Mouse (Mus musculus): ENCODE results near the gene Atoh8. TPM values are rescaled to one million over a fixed set of nuclear protein-coding genes. Genes with fewer than 3 reads are reported as not detected.

Atoh8 gene
- total and polyA plus RNA-seq, 3 experiments, result 0.23 to 5.0 (median 1.6) TPM

DNA sequence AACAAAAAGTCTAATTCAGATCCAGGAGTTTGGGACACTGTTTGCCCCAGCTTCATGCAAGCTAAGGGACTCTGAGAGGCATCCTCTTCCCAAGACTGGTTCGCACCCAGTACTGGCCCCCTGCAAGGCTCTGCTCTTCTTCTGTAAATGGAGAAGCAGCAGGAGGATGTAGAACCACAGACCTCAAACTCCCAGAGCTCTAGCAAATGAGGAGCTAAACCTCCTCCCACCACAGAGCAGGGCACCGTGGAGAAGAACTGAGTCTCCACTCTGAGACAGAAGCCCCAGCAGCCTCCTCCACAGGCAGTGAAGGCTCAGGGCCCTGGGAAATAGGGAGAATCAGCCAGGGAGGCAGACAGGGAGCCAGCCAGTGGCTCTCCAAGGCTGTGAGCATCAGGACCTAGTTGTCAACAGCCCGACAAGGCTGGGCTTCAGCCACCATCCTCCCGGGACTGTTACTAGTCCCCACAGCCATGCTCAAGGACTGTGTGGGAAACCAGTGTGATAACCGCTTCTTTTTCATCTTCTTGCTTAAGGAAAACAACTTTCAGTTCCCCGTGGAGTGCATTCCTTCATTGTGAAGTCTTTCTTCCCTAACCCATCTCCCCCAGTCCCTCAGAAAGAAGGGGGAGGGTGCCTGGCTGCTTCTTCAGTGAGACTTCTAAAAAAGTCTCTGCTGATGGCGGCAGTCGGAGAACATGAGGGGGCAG is 5.9 kb upstream of the Atoh8 start:
- TF ChIP-seq IRF4 (IDR thresholded peaks at IDR 0.05; ENCODE audit: low read depth, low read length), result 0 out of 2 replicates have a peak, but pooled peaks have one; percentile 13
- peak in 1 of 2 experiments; percentile 31; a peak in 1 of 4 replicates for TF ChIP-seq CTCF (conservative IDR thresholded peaks at IDR 0.05 in 1 of 2, IDR thresholded peaks at IDR 0.05 in 1 of 2; ENCODE audit: low read depth in 2 of 2, low read length in 2 of 2)
- TF ChIP-seq POLR2AphosphoS2 (IDR thresholded peaks at IDR 0.05; ENCODE audit: low read depth, low read length), result no peak
- Histone ChIP-seq H3K9me3 (replicated peaks; ENCODE audit: low read length) (no peaks in the 10 kb centered on the region), H3K4me3 (replicated peaks in 1 of 3; ENCODE audit: low read depth in 2 of 3, low read length in 2 of 3, poor library complexity in 1 of 3) (no peak overlapping the region), H3K27ac (ENCODE audit: insufficient read depth, low read depth) (no peak overlapping the region), H3K9ac (ENCODE audit: insufficient read depth, low read depth) (no peak overlapping the region), H3K4me1 (ENCODE audit: control insufficient read depth in 1 of 2, insufficient read depth in 2 of 2) (peaks cover 14 to 42% of the 10 kb centered on the region in 2 experiments), H3K36me3 (replicated peaks in 1 of 2; ENCODE audit: control insufficient read depth in 1 of 2, insufficient read depth in 1 of 2, low read length in 1 of 2) (no peaks in the 10 kb centered on the region), H3K27me3 (replicated peaks) (peaks cover 90% of the 10 kb centered on the region), H3K79me2 (replicated peaks; ENCODE audit: control insufficient read depth, extremely low read depth, insufficient read depth, poor library complexity, severe bottlenecking) (no peaks in the 10 kb centered on the region), H3K4me2 (ENCODE audit: insufficient read depth, low read depth, poor library complexity, severe bottlenecking) (peak overlapping the region; percentile 40)
- in situ Hi-C loops (cut with MboI; ENCODE audit: low pct_ligation_motif_present, low pct_unique_long_range_greater_than_20kb, low sequenced_read_pairs) (no loop called here), dilution Hi-C loops (cut with MboI; ENCODE audit: extremely low pct_ligation_motif_present, extremely low pct_unique_long_range_greater_than_20kb, low sequenced_read_pairs) (no loop called here)
- DNase-seq (ENCODE audit: extremely low read depth), result no peak

DNA sequence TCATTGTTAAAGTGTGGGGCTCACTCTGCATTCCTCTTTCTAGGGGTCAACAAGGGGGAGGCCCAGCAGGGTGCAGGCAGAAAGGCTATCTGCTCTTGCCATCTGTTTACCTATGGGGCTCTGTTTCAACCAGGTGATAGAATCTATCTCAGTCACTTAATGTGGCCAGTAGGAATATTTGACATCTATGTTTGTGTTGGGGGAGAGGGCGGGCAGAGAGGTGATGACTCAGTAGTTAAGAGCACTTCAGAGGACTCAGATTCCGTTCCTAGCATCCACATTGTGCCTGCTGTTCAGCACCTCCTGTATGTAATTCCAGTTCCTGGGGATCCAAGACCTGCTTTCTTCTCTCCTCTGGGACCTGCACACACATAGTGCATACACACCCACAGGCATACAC is 4.7 kb upstream of the Atoh8 start:
- dilution Hi-C loops (cut with MboI; ENCODE audit: extremely low pct_ligation_motif_present, extremely low pct_unique_long_range_greater_than_20kb, low sequenced_read_pairs) (no loop called here), in situ Hi-C loops (cut with MboI; ENCODE audit: low pct_ligation_motif_present, low pct_unique_long_range_greater_than_20kb, low sequenced_read_pairs) (no loop called here)
- peaks cover 16 to 48% of the 10 kb centered on the region in 2 experiments for H3K4me1 ChIP-seq (ENCODE audit: control insufficient read depth in 1 of 2, insufficient read depth in 2 of 2)
- no peak overlapping the region for H3K4me2 ChIP-seq (ENCODE audit: insufficient read depth, low read depth, poor library complexity, severe bottlenecking)
- H3K9ac ChIP-seq (ENCODE audit: insufficient read depth, low read depth), result no peak overlapping the region
- DNase-seq (ENCODE audit: extremely low read depth), result no peak
- no peak overlapping the region for H3K4me3 ChIP-seq (replicated peaks in 1 of 3; ENCODE audit: low read depth in 2 of 3, low read length in 2 of 3, poor library complexity in 1 of 3)
- no peaks in the 10 kb centered on the region for H3K9me3 ChIP-seq (replicated peaks; ENCODE audit: low read length)
- H3K27ac ChIP-seq (ENCODE audit: insufficient read depth, low read depth), result no peak overlapping the region
- no peak for TF ChIP-seq GABPA (IDR thresholded peaks at IDR 0.05; ENCODE audit: insufficient replicate concordance, low read depth, low read length)
- TF ChIP-seq ZNF384 (IDR thresholded peaks at IDR 0.05; ENCODE audit: low read depth, low read length), result no peak
- TF ChIP-seq MAFK (IDR thresholded peaks at IDR 0.05; ENCODE audit: insufficient replicate concordance, low read length), result no peak
- TF ChIP-seq MEF2A (IDR thresholded peaks at IDR 0.05; ENCODE audit: borderline replicate concordance, low read depth, low read length), result no peak
- no peak for TF ChIP-seq POLR2A (IDR thresholded peaks at IDR 0.05; ENCODE audit: low read depth, low read length)
- TF ChIP-seq JUN (IDR thresholded peaks at IDR 0.05; ENCODE audit: insufficient read depth, low read depth, low read length), result no peak
- no peak for TF ChIP-seq CHD2 (IDR thresholded peaks at IDR 0.05; ENCODE audit: low read length)
- TF ChIP-seq SMC3 (IDR thresholded peaks at IDR 0.05; ENCODE audit: low read depth, low read length), result no peak
- no peak for TF ChIP-seq RAD21 (IDR thresholded peaks at IDR 0.05; ENCODE audit: low read depth, low read length)
- TF ChIP-seq RCOR1 (conservative IDR thresholded peaks at IDR 0.05; ENCODE audit: low read depth, low read length), result no peak
- TF ChIP-seq E2F4 (IDR thresholded peaks at IDR 0.05; ENCODE audit: insufficient replicate concordance, low read depth, low read length), result no peak
- no peak for TF ChIP-seq MXI1 (IDR thresholded peaks at IDR 0.05; ENCODE audit: low read depth, low read length)
- TF ChIP-seq ZKSCAN1 (IDR thresholded peaks at IDR 0.05; ENCODE audit: borderline replicate concordance, low read depth, low read length), result no peak
- TF ChIP-seq USF2 (conservative IDR thresholded peaks at IDR 0.05; ENCODE audit: low read depth, low read length), result no peak
- TF ChIP-seq ZMIZ1 (IDR thresholded peaks at IDR 0.05; ENCODE audit: low read depth, low read length), result no peak
- no peak for TF ChIP-seq USF1 (IDR thresholded peaks at IDR 0.05; ENCODE audit: low read depth, low read length)
- no peak for TF ChIP-seq MYC (IDR thresholded peaks at IDR 0.05; ENCODE audit: low read depth, low read length)
- TF ChIP-seq KAT2A (IDR thresholded peaks at IDR 0.05; ENCODE audit: insufficient replicate concordance, low read length), result no peak
- TF ChIP-seq NRF1 (IDR thresholded peaks at IDR 0.05; ENCODE audit: low read depth, low read length), result no peak
- H3K36me3 ChIP-seq (replicated peaks in 1 of 2; ENCODE audit: control insufficient read depth in 1 of 2, insufficient read depth in 1 of 2, low read length in 1 of 2), result no peaks in the 10 kb centered on the region
- H3K27me3 ChIP-seq (replicated peaks), result peaks cover 88% of the 10 kb centered on the region
- no peaks in the 10 kb centered on the region for H3K79me2 ChIP-seq (replicated peaks; ENCODE audit: control insufficient read depth, extremely low read depth, insufficient read depth, poor library complexity, severe bottlenecking)

Measured in CH12.LX (cell line).